In the genomic region with DNA sequence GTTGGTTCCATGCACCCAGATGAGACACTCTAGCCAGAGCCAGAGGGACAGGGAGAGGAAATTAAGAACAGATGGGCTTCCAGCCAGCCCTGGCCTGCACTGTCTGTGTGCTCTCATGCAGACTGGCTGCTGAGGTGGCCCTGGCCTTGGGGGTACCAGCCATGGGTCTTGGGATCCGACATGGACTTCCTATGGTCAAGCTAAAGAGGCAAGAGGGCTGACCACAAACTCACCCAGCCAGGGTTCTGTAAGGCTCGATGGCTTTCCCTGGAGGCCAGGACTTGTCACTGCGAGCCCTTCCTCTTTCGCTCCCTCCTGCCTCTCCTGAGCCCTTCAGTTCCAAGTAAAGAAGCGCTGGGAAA, we compare ENCODE assay signal across 13 mouse cellular contexts. TPM values are rescaled to one million over a fixed set of nuclear protein-coding genes. Genes with fewer than 3 reads are reported as not detected.
DNase-seq lines count a peak whose midpoint lies in the region; ATAC-seq and TF ChIP-seq lines count a peak whose summit lies in the region.
"Had no signal": no experiment of that assay in that cellular context is flagged by ENCODE, and none has a peak within 500 bp of the region (broad histone marks: within the 10 kb centered on the region; RNA-seq: fewer than 3 reads in every experiment).

No protein-coding gene starts in this region.

- H3K9ac ChIP-seq in heart, embryonic 14.5 days (ENCODE audit: low read length): no peak overlapping the region
- no peak overlapping the region for H3K9ac ChIP-seq in midbrain, embryonic 16.5 days (ENCODE audit: low read depth, low read length)
- H3K9ac ChIP-seq: liver, embryonic 13.5 days had no signal

- no peaks in the 10 kb centered on the region for H3K9me3 ChIP-seq in heart, embryonic 14.5 days (ENCODE audit: control insufficient read depth, low read length)
- no peaks in the 10 kb centered on the region for H3K9me3 ChIP-seq in midbrain, embryonic 10.5 days (replicated peaks)
- H3K9me3 ChIP-seq in midbrain, embryonic 16.5 days (replicated peaks; ENCODE audit: control insufficient read depth, low read length, poor library complexity, severe bottlenecking): no peaks in the 10 kb centered on the region
- H3K9me3 ChIP-seq: liver, embryonic 13.5 days had no signal

- DNase-seq in heart, postnatal 25 days (ENCODE audit: low spot score): no peak
- no peak for DNase-seq in midbrain, embryonic 10.5 days (ENCODE audit: low spot score)
- no peak for DNase-seq in kidney, postnatal 14 days
- DNase-seq in lung, postnatal 14 days: no peak
- DNase-seq: adrenal gland, postnatal 36 days; cerebellum, adult 18-20 months; liver, embryonic 13.5 days had no signal

- peaks cover 37% of the 10 kb centered on the region for H3K79me2 ChIP-seq in myocyte (ENCODE audit: control insufficient read depth, insufficient read depth)

- peak; percentile 21; the same call in 1 of the 2 replicates for ATAC-seq in heart, embryonic 14.5 days (ENCODE audit: insufficient number of reproducible peaks, insufficient read depth, low FRiP score, low read depth)
- no peak for ATAC-seq in midbrain, embryonic 16.5 days
- peak; percentile 61 for ATAC-seq in granulocyte monocyte progenitor cell, adult 5-6 weeks (replicated peaks; ENCODE audit: poor library complexity, severe bottlenecking)

- 83% methylated on average over 5 of the region's 5 CpGs for WGBS in heart, embryonic 14.5 days
- 75% methylated on average over 5 of the region's 5 CpGs for WGBS in midbrain, embryonic 10.5 days
- 77% methylated on average over 5 of the region's 5 CpGs for WGBS in midbrain, embryonic 16.5 days

- peaks cover 24% of the 10 kb centered on the region; the same call in 1 of the 2 replicates for H3K36me3 ChIP-seq in heart, embryonic 14.5 days (ENCODE audit: control insufficient read depth, insufficient read depth, low read length)
- H3K36me3 ChIP-seq in midbrain, embryonic 10.5 days: no peaks in the 10 kb centered on the region
- H3K36me3 ChIP-seq in midbrain, embryonic 16.5 days (ENCODE audit: control insufficient read depth, insufficient read depth, low read length): no peaks in the 10 kb centered on the region
- H3K36me3 ChIP-seq in myocyte (ENCODE audit: control insufficient read depth, insufficient read depth): peaks cover 19% of the 10 kb centered on the region
- H3K36me3 ChIP-seq: liver, embryonic 13.5 days had no signal

- intact Hi-C loops in heart, postnatal 25 days (cut with DNase I): loop anchor here (5.0 kb wide), 2 partner anchors 40 to 75 kb away; a partner anchor contains a TSS

- peak; percentile 12 for TF ChIP-seq POLR2A in myocyte (IDR thresholded peaks at IDR 0.05; ENCODE audit: insufficient read length, low read depth)

- H3ac ChIP-seq in myocyte (ENCODE audit: control insufficient read depth, insufficient read length): no peak overlapping the region

- no peak overlapping the region for H3K4me2 ChIP-seq in heart, embryonic 14.5 days (ENCODE audit: low read length)
- no peak overlapping the region for H3K4me2 ChIP-seq in midbrain, embryonic 16.5 days (ENCODE audit: low read length)
- H3K4me2 ChIP-seq in myocyte (ENCODE audit: low read depth): no peak overlapping the region
- H3K4me2 ChIP-seq: liver, embryonic 13.5 days; midbrain, embryonic 11.5 days had no signal

- H3K27ac ChIP-seq in heart, embryonic 14.5 days (replicated peaks in 1 of 2; ENCODE audit: control insufficient read depth in 1 of 2, insufficient read depth in 1 of 2, low read depth in 2 of 2, low read length in 2 of 2): no peak overlapping the region
- 0 out of 2 replicates have a peak overlapping the region, but pooled peaks have one; percentile 38 for H3K27ac ChIP-seq in midbrain, embryonic 10.5 days (replicated peaks)
- no peak overlapping the region for H3K27ac ChIP-seq in midbrain, embryonic 16.5 days (ENCODE audit: low read length)
- H3K27ac ChIP-seq: liver, embryonic 13.5 days had no signal

- H3K4me1 ChIP-seq in heart, embryonic 14.5 days (ENCODE audit: control insufficient read depth in 2 of 2, insufficient read depth in 2 of 2, low read length in 2 of 2): peaks cover 25 to 34% of the 10 kb centered on the region in 2 experiments
- peaks cover 15% of the 10 kb centered on the region for H3K4me1 ChIP-seq in midbrain, embryonic 10.5 days
- peaks cover 5% of the 10 kb centered on the region; the same call in 1 of the 2 replicates for H3K4me1 ChIP-seq in midbrain, embryonic 16.5 days (ENCODE audit: control insufficient read depth, insufficient read depth, low read length)

- no peaks in the 10 kb centered on the region for H3K27me3 ChIP-seq in heart, embryonic 14.5 days (ENCODE audit: control insufficient read depth, insufficient read depth, low read length)
- no peaks in the 10 kb centered on the region for H3K27me3 ChIP-seq in midbrain, embryonic 10.5 days (ENCODE audit: low read depth, poor library complexity, severe bottlenecking)
- no peaks in the 10 kb centered on the region for H3K27me3 ChIP-seq in midbrain, embryonic 16.5 days (ENCODE audit: control insufficient read depth, insufficient read depth, low read depth, low read length)
- no peaks in the 10 kb centered on the region for H3K27me3 ChIP-seq in myocyte (ENCODE audit: control insufficient read depth, insufficient read depth, insufficient read length)
- H3K27me3 ChIP-seq: CH12.LX; liver, embryonic 13.5 days had no signal

- H3K4me3 ChIP-seq in heart, embryonic 14.5 days (ENCODE audit: control insufficient read depth in 1 of 2, insufficient read depth in 1 of 2, low read depth in 1 of 2, low read length in 2 of 2): no peak overlapping the region
- no peak overlapping the region for H3K4me3 ChIP-seq in midbrain, embryonic 10.5 days
- no peak overlapping the region for H3K4me3 ChIP-seq in midbrain, embryonic 16.5 days (ENCODE audit: low read depth, low read length)
- H3K4me3 ChIP-seq in myocyte: no peak overlapping the region
- H3K4me3 ChIP-seq: liver, embryonic 13.5 days had no signal

TF ChIP-seq in myocyte, 11 proteins besides CTCF, POLR2A, EP300 and RAD21:
- TF ChIP-seq SRF (IDR thresholded peaks at IDR 0.05; ENCODE audit: control insufficient read depth, insufficient read length, low read depth) (no peak), MYOG (IDR thresholded peaks at IDR 0.05; ENCODE audit: control insufficient read depth in 1 of 3, insufficient read depth in 1 of 3, insufficient read length in 2 of 3, low read depth in 2 of 3) (no peak), MAX (IDR thresholded peaks at IDR 0.05; ENCODE audit: low read depth) (no peak), USF1 (IDR thresholded peaks at IDR 0.05; ENCODE audit: low read depth) (no peak), POLR2AphosphoS2 (IDR thresholded peaks at IDR 0.05; ENCODE audit: insufficient read length, low read depth) (no peak), TCF3 (IDR thresholded peaks at IDR 0.05; ENCODE audit: insufficient read length, low read depth) (no peak), E2F4 (IDR thresholded peaks at IDR 0.05; ENCODE audit: insufficient read depth) (no peak), REST (IDR thresholded peaks at IDR 0.05; ENCODE audit: insufficient read depth, insufficient read length) (no peak), TCF12 (IDR thresholded peaks at IDR 0.05; ENCODE audit: insufficient read depth, poor library complexity, severe bottlenecking) (no peak), CEBPB (IDR thresholded peaks at IDR 0.05; ENCODE audit: insufficient read depth, poor library complexity, severe bottlenecking) (no peak), MYOD1 (IDR thresholded peaks at IDR 0.05; ENCODE audit: control insufficient read depth in 1 of 3, insufficient read length in 2 of 3, low read depth in 2 of 3) (no peak)

RNA-seq across cellular contexts. Expression of a gene that starts 33.2 kb away (rescaled TPM):
- 99.2 and 105 TPM in 2 replicates for polyA plus RNA-seq in heart, embryonic 14.5 days (2014; fragmentation: Nextera tagmentation; extraction: Ambion mirVana)
- 100 to 1,000 TPM; 277 to 296 TPM for total RNA-seq in heart, postnatal 25 days (2021)
- 54.7 and 56.1 TPM in 2 replicates for polyA plus RNA-seq in midbrain, embryonic 10.5 days (2016; fragmentation: Nextera tagmentation; extraction: Ambion mirVana)
- 29.6 and 40.3 TPM in 2 replicates for polyA plus RNA-seq in midbrain, embryonic 16.5 days (2015; fragmentation: Nextera tagmentation; extraction: Ambion mirVana)
- total RNA-seq in granulocyte monocyte progenitor cell, adult 5-6 weeks (2014; fragmentation: Nextera tagmentation): 91.9 and 93.5 TPM in 2 replicates
- 21.8 and 23.8 TPM in 2 replicates for total RNA-seq in granulocyte monocyte progenitor cell, adult 5-6 weeks (2017)
- 14.1 TPM for polyA plus RNA-seq in myocyte (2012; fragmentation: generic; extraction: Trizol)

RNA-seq across cellular contexts. Expression of a gene that starts 41.7 kb away (rescaled TPM):
- 31.8 and 33.0 TPM in 2 replicates for polyA plus RNA-seq in heart, embryonic 14.5 days (2014; fragmentation: Nextera tagmentation; extraction: Ambion mirVana)
- total RNA-seq in heart, postnatal 25 days (2021): 10 to 100 TPM; 33.3 to 35.7 TPM
- 6.4 and 9.9 TPM in 2 replicates for polyA plus RNA-seq in midbrain, embryonic 10.5 days (2016; fragmentation: Nextera tagmentation; extraction: Ambion mirVana)
- 11.0 and 12.2 TPM in 2 replicates for polyA plus RNA-seq in midbrain, embryonic 16.5 days (2015; fragmentation: Nextera tagmentation; extraction: Ambion mirVana)
- total RNA-seq in granulocyte monocyte progenitor cell, adult 5-6 weeks (2014; fragmentation: Nextera tagmentation): 0.54 and 1.5 TPM in 2 replicates
- 1.3 and 1.6 TPM in 2 replicates for total RNA-seq in granulocyte monocyte progenitor cell, adult 5-6 weeks (2017)
- 86.2 TPM for polyA plus RNA-seq in myocyte (2012; fragmentation: generic; extraction: Trizol)
